Mouse (Mus musculus): ENCODE data around the gene Gm20388. TPM values are rescaled to one million over a fixed set of nuclear protein-coding genes. Genes with fewer than 3 reads are reported as not detected.

The Gm20388 gene
- polyA plus RNA-seq, 1 experiment from 2014 or later: not detected

DNA sequence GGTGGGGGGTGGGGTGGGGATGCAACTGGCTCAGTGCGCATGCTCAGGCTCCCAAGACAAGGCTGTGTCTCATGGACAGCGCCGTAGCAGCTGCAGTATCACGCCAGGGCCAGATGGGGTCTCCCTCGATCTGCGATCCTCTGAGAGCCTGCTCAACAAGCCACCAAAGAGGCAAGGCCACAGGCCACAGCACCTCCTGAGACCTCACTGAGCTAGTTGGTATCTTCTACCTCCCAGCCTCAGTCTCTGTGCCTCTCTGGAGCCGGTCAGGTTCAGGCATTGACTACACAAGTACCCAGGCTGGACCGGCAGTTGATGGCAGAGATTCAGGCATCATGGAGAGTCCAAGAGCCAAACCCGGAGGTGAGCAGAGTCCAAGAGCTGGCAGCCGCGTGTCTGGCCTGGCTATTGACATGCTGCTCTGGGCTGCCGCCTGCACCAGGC is 1807.4 kb downstream of the Gm20388 start:
- Histone ChIP-seq H3K27ac (no peak overlapping the region), H3K9me3 (replicated peaks) (no peaks in the 10 kb centered on the region), H3K4me1 (no peaks in the 10 kb centered on the region; the same call in 1 of the 2 replicates), H3K9ac (no peak overlapping the region), H3K4me3 (no peak overlapping the region), H3K4me2 (no peak overlapping the region), H3K36me3 (no peaks in the 10 kb centered on the region), H3K27me3 (replicated peaks) (peaks cover 56% of the 10 kb centered on the region)
- WGBS (ENCODE audit: insufficient replicate concordance): 24% methylated on average over 12 of the region's 12 CpGs
- peak; percentile 30; the same call in 1 of the 2 replicates for ATAC-seq

DNA sequence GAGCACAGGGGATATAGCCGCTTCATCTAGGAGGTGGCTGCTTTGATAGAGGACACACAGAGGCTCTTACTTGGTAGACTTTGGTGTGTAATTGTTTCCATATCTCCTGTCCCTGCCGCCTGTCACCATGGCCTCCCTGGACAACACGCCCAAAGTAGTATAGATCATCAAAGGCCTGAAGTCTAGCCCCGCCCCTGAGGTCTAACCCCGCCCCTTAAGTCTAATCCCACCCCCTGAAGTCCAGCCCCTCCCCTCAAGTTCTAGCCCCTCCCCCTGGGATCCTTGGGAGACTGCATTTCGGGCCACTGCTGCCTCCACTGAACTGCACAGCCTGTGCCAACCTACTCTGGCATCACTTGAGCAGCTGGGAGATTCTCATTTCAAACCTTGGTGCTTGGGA is 1808.3 kb downstream of the Gm20388 start:
- no peak overlapping the region for H3K27ac ChIP-seq
- peaks cover 53% of the 10 kb centered on the region for H3K27me3 ChIP-seq (replicated peaks)
- WGBS (ENCODE audit: insufficient replicate concordance): 40% methylated on average over 6 of the region's 6 CpGs
- H3K9me3 ChIP-seq (replicated peaks): no peaks in the 10 kb centered on the region
- H3K4me3 ChIP-seq: no peak overlapping the region
- H3K4me2 ChIP-seq: no peak overlapping the region
- no peaks in the 10 kb centered on the region; the same call in 1 of the 2 replicates for H3K4me1 ChIP-seq
- no peaks in the 10 kb centered on the region for H3K36me3 ChIP-seq
- 0 out of 2 replicates have a peak, but pooled peaks have one; percentile 18 for ATAC-seq
- no peak overlapping the region for H3K9ac ChIP-seq

DNA sequence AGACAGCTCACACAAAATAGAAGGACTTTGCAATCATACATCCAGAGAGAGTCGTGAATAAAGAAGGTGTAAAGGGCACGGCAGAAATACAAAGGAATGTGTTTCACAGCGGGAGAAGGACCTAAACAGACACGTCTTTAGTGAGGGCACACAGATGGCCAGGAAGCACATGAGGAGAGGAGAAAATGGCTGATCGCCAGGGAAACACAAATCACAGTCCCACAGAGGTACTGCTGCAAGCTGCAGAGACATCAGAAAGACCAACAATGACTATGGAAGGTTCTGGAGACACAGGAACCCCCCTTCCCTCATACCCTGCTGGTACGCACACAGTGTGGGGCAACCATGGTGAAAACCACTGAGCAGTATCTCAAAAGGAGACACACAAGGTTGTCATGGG is 1810.4 kb downstream of the Gm20388 start:
- Histone ChIP-seq H3K9me3 (replicated peaks) (no peaks in the 10 kb centered on the region), H3K4me1 (no peaks in the 10 kb centered on the region; the same call in 1 of the 2 replicates), H3K4me2 (no peak overlapping the region), H3K4me3 (no peak overlapping the region), H3K9ac (no peak overlapping the region), H3K27ac (no peak overlapping the region), H3K36me3 (no peaks in the 10 kb centered on the region), H3K27me3 (replicated peaks) (peaks cover 37% of the 10 kb centered on the region)
- ATAC-seq: no peak
- 52% methylated on average over 6 of the region's 6 CpGs for WGBS (ENCODE audit: insufficient replicate concordance)

DNA sequence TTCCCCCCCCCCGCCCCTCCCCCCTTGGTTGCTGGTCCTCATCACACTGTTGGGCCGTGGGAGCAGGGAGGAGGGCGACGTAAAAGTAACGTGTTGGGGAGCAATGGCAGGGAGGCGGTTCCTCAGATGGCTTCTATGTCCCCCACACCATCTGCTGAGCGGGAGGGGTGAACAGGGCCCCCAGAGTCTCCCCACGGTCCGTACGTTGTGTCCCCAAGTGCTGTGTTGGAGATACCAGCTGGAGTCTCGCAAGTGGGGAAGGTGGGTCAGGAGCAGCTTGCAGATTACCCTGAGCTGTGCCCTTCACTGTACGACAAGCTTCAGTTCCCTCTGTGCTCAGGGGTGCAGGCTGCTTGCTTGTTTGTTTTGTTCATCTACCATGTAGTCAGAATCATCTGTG is 1813.2 kb downstream of the Gm20388 start:
- Histone ChIP-seq H3K27me3 (replicated peaks) (peaks cover 44% of the 10 kb centered on the region), H3K36me3 (no peaks in the 10 kb centered on the region), H3K4me3 (no peak overlapping the region), H3K4me1 (no peaks in the 10 kb centered on the region), H3K27ac (no peak overlapping the region), H3K4me2 (no peak overlapping the region), H3K9ac (no peak overlapping the region), H3K9me3 (replicated peaks) (no peaks in the 10 kb centered on the region; the same call in 1 of the 2 replicates)
- WGBS (ENCODE audit: insufficient replicate concordance): 62% methylated on average over 11 of the region's 12 CpGs
- no peak for ATAC-seq

DNA sequence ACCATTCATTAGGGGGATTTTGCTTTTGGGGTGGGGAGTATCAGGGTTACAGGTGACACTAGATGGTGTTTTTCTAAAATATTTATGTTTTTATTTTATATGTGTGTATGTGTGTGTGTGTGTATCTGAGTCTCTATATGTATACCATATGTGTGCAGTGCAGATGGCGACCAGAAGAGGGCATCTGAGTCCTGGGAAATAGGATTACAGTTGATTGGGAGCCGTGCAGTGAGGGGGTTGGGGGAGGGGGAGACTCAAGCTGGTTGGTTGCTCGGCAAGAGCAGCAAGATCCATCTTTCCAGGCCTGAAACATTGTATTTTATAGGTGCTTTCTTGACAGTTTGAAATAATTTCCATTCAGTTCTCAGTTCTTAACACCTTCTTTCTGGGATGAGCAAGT is 1816.5 kb downstream of the Gm20388 start:
- no peaks in the 10 kb centered on the region for H3K4me1 ChIP-seq
- no peaks in the 10 kb centered on the region for H3K36me3 ChIP-seq
- no peak overlapping the region for H3K9ac ChIP-seq
- no peak for ATAC-seq
- peaks cover 63% of the 10 kb centered on the region for H3K27me3 ChIP-seq (replicated peaks)
- 34% methylated on average over 3 of the region's 3 CpGs for whole genome bisulfite sequencing (ENCODE audit: insufficient replicate concordance)
- no peak overlapping the region for H3K4me3 ChIP-seq
- no peak overlapping the region for H3K27ac ChIP-seq
- no peaks in the 10 kb centered on the region; the same call in 1 of the 2 replicates for H3K9me3 ChIP-seq (replicated peaks)
- no peak overlapping the region for H3K4me2 ChIP-seq

DNA sequence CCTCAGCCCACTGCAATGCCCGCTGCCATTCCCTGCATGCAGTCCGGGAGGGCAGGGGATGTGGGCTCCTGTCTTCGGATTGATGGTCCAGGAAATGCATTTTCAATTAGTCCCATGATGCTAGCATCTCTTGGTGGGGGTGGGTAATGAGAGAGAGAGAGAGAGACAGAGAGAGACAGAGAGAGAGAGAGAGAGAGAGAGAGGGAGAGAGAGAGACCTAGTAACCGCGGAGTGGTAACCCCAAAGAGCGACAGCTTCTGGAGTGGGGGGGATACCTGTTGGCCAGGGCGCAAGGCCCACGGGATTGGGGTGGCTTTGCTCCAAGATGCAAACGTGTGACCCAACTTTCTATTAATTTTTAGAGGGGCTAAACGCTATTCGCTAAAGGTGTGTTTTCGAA is 1818.7 kb downstream of the Gm20388 start, which contains the start of gene Jph3:
TSS of gene Jph3 (plus strand) at position 301 of the 400 bp plus-strand sequence.
- Histone ChIP-seq H3K9me3 (replicated peaks) (no peaks in the 10 kb centered on the region; the same call in 1 of the 2 replicates), H3K27ac (no peak within 1 kb of the TSS), H3K4me1 (no peaks in the 10 kb centered on the region), H3K4me3 (peak within 1 kb of the TSS; percentile 36), H3K9ac (no peak within 1 kb of the TSS), H3K36me3 (no peaks in the 10 kb centered on the region), H3K4me2 (peak within 1 kb of the TSS; percentile 57), H3K27me3 (replicated peaks) (peaks cover 76% of the 10 kb centered on the region)
- no peak for ATAC-seq
- WGBS (ENCODE audit: insufficient replicate concordance): 9% methylated on average over 12 of the region's 12 CpGs

DNA sequence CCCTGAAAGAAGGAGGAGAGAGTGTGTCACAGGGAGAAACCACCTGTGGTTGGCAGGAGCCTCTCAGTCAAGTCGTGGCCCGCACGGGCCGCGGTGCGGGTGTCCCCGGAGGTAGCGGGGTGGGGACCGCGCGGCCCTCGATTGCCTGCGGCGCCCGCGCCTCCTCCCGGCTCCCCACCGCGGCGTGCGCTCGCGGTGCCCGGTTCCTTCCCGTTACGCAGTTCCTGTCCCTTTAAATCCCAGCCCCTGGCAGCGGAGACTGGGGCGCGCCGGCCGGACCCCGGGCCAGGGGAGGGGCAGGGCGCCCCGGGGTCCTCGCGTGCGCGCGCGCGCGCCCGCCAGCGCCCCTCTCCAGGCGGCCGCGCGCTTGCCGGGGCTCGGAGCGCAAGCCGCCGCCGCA is 1819.1 kb downstream of the Gm20388 start:
- peak overlapping the region; percentile 36 for H3K4me3 ChIP-seq
- WGBS (ENCODE audit: insufficient replicate concordance): 2% methylated on average over 39 of the region's 54 CpGs
- no peaks in the 10 kb centered on the region for H3K36me3 ChIP-seq
- ATAC-seq: no peak
- peaks cover 76% of the 10 kb centered on the region for H3K27me3 ChIP-seq (replicated peaks)
- H3K9me3 ChIP-seq (replicated peaks): no peaks in the 10 kb centered on the region; the same call in 1 of the 2 replicates
- no peak overlapping the region for H3K9ac ChIP-seq
- peak overlapping the region; percentile 48 for H3K4me2 ChIP-seq
- H3K4me1 ChIP-seq: no peaks in the 10 kb centered on the region
- no peak overlapping the region for H3K27ac ChIP-seq

DNA sequence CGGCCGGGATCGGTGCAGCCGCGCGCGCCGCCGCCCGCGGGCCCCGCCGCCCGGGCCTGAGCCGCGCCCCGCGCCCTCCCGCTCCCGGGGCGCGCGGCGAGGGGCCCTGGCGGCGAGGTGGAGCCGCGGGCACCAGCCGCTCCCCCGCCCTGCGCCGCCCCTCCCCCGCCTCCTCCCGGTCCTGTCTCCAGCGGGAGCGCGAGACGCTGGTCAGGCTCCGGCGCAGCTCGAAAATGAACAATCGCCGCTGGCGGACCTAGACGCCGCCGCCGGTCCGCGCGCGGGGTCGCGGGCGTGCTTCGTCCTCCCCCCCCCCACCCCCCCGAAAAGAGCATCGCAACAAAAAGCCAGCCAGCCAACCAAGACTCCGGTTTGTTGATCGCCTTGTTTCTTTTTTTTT is 1819.5 kb downstream of the Gm20388 start:
- Histone ChIP-seq H3K4me1 (no peaks in the 10 kb centered on the region), H3K27me3 (replicated peaks) (peaks cover 76% of the 10 kb centered on the region), H3K4me2 (peak overlapping the region; percentile 57)

DNA sequence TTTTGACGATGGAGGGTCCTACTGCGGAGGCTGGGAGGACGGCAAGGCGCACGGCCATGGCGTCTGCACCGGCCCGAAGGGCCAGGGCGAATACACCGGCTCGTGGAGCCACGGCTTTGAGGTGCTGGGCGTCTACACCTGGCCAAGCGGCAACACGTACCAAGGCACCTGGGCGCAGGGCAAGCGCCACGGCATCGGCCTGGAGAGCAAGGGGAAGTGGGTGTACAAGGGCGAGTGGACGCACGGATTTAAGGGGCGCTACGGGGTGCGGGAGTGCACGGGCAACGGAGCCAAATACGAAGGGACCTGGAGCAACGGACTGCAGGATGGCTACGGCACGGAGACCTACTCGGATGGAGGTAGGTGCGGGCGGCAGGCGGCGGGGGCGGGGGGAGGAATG is 1820.0 kb downstream of the Gm20388 start:
- no peaks in the 10 kb centered on the region for H3K36me3 ChIP-seq
- H3K4me3 ChIP-seq: peak overlapping the region; percentile 36; the same call in 1 of the 2 replicates
- no peak overlapping the region for H3K27ac ChIP-seq
- ATAC-seq: no peak
- WGBS (ENCODE audit: insufficient replicate concordance): 4% methylated on average over 37 of the region's 37 CpGs
- peaks cover 76% of the 10 kb centered on the region for H3K27me3 ChIP-seq (replicated peaks)
- peak overlapping the region; percentile 57 for H3K4me2 ChIP-seq
- no peaks in the 10 kb centered on the region for H3K4me1 ChIP-seq
- no peak overlapping the region for H3K9ac ChIP-seq
- H3K9me3 ChIP-seq (replicated peaks): no peaks in the 10 kb centered on the region; the same call in 1 of the 2 replicates

More for the DNA sequence above, 1819.5 kb downstream of the Gm20388 start:
- no peaks in the 10 kb centered on the region; the same call in 1 of the 2 replicates for H3K9me3 ChIP-seq (replicated peaks)
- H3K27ac ChIP-seq: no peak overlapping the region
- peak overlapping the region; percentile 36 for H3K4me3 ChIP-seq
- H3K36me3 ChIP-seq: no peaks in the 10 kb centered on the region
- H3K9ac ChIP-seq: no peak overlapping the region
- ATAC-seq: no peak
- under 1% methylated on average over 42 of the region's 60 CpGs for WGBS (ENCODE audit: insufficient replicate concordance)

DNA sequence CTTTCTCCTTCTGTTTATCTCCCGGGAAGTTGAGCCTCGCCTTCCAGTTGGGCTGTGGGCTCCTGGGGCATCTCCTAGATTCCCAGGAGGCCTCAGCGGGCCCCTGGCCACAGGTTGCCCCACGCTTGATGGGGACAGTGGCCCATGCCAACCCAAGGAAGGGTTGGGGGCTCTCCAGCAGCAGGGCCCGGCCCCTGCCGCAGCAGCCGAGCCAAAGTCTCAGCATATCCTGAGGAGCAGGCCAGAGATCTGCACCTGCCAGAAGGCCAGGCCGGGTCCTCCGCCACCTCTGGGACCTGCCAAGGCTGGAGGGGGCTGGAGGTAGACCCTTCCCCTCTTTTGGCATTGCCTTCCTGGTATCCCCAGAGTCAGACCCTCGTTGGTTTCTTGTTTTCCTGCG is 1820.4 kb downstream of the Gm20388 start:
- H3K4me1 ChIP-seq: no peaks in the 10 kb centered on the region
- no peak for ATAC-seq
- H3K27ac ChIP-seq: no peak overlapping the region
- 8% methylated on average over 10 of the region's 11 CpGs for WGBS (ENCODE audit: insufficient replicate concordance)
- H3K9ac ChIP-seq: no peak overlapping the region
- no peaks in the 10 kb centered on the region; the same call in 1 of the 2 replicates for H3K9me3 ChIP-seq (replicated peaks)
- H3K27me3 ChIP-seq (replicated peaks): peaks cover 76% of the 10 kb centered on the region
- H3K36me3 ChIP-seq: no peaks in the 10 kb centered on the region
- no peak overlapping the region for H3K4me2 ChIP-seq
- no peak overlapping the region for H3K4me3 ChIP-seq

DNA sequence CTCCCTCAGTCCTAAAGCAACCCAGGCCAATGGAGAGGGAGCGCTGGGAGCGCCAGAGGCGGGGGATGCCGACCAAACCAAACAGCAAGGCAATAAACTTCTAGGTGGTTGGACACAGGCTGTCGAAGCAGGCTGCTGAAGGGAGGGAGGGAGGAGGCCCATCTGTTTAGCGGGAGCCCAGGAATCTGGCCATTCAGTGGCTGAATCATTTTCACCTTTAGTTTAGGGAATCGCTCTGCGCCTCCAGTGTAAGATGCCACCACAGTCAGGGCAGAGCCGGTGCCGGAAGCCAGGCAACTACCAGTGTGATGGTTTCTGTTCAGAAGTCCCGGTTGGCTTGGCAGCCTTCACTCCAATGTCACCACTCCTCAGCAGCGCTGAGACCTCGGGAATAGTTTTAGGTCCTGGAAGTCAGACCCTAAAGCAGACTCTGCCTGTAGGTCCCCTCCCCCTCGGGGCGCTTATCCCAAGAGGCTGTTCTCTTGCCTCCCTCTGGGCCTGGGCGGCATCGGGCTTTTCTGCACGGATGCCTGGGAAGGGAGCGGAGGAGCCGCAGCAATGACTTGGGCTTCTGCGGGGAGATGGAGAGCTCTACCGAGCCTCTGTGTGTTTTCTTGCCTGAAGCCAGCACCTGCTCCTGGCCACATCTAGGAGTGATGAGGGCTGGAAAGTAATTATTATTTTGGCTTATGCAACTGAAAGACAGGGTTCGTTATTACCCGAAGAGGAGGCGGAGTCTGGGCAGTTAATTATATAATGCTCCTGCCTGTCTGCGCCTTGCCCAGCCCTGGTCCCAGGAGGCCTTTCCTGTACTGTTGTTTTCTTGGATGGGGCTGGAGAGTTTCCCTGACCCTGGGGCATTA is 1821.1 kb downstream of the Gm20388 start:
- no peak overlapping the region for H3K4me3 ChIP-seq
- H3K4me2 ChIP-seq: no peak overlapping the region
- H3K27ac ChIP-seq: no peak overlapping the region
- ATAC-seq: no peak
- no peak overlapping the region for H3K9ac ChIP-seq
- no peaks in the 10 kb centered on the region; the same call in 1 of the 2 replicates for H3K9me3 ChIP-seq (replicated peaks)
- peaks cover 76% of the 10 kb centered on the region for H3K27me3 ChIP-seq (replicated peaks)
- no peaks in the 10 kb centered on the region for H3K4me1 ChIP-seq
- 10% methylated on average over 26 of the region's 26 CpGs for WGBS (ENCODE audit: insufficient replicate concordance)
- H3K36me3 ChIP-seq: no peaks in the 10 kb centered on the region

DNA sequence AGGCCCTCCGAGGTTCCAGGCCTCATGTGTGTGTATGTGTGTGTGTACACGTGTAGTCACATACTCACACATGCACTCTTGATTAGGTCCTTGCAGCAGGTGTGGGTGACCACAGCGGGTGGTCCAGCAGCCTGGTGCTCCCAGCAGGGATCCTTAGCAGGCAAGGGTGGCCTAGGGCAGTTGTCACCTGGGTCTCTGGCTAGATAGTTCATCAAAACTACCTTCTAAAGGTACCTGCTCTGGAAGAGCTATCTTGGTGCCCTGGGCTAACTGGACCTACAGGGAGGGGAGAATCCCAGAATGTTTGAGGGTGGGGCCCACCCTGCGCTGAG is 1821.7 kb downstream of the Gm20388 start:
- WGBS (ENCODE audit: insufficient replicate concordance): 58% methylated on average over 4 of the region's 4 CpGs
- no peaks in the 10 kb centered on the region for H3K4me1 ChIP-seq

More for the DNA sequence above, 1821.7 kb downstream of the Gm20388 start:
- Histone ChIP-seq H3K36me3 (no peaks in the 10 kb centered on the region), H3K9ac (no peak overlapping the region), H3K27me3 (replicated peaks) (peaks cover 71% of the 10 kb centered on the region), H3K27ac (no peak overlapping the region), H3K9me3 (replicated peaks) (no peaks in the 10 kb centered on the region; the same call in 1 of the 2 replicates), H3K4me3 (no peak overlapping the region), H3K4me2 (no peak overlapping the region)
- no peak for ATAC-seq

Data from liver, embryonic 12.5 days (tissue).